Mouse (Mus musculus): ENCODE measurements around the gene Tpk1.

DNA sequence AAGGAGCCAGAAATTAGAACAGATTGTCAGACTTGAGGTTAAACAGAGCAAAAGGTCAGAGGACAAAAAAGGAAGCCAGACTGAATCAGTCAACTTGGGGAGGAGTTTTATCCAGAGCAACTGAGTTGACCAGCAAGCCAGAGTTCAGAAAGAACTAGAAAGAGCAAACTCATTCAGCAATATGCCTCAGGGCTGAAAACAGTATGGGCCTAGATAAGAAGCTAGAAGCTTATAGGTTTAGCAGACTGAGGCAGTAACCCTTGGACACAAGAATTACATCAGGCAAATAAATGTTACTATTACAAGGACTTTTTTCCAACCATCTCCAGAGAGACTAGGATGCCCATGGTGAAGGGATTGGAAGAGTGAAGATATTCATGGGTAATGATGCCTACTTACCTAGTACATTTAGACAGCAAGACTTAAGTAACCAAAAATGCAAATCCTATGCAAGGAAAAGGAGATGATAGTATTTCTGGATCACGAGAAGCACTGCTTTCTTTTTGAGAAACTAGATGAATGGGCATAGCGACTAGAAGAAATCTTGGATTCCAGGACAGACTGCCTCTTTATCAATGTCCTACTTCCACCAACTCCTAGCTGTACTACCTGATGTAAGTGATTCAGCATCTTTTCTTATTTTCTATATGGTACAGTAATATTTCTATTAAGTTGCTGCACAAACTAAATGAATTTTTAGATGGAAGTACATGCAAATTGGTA, 149.3 kb downstream of the Tpk1 start:
- TF ChIP-seq CTCF (IDR thresholded peaks at IDR 0.05; ENCODE audit: control insufficient read depth, insufficient read depth, low read length) (no peak), POLR2A (IDR thresholded peaks at IDR 0.05; ENCODE audit: borderline replicate concordance, control insufficient read depth, low read depth, low read length) (no peak)
